Mouse (Mus musculus): ENCODE results near the gene Nhlh2.

DNA sequence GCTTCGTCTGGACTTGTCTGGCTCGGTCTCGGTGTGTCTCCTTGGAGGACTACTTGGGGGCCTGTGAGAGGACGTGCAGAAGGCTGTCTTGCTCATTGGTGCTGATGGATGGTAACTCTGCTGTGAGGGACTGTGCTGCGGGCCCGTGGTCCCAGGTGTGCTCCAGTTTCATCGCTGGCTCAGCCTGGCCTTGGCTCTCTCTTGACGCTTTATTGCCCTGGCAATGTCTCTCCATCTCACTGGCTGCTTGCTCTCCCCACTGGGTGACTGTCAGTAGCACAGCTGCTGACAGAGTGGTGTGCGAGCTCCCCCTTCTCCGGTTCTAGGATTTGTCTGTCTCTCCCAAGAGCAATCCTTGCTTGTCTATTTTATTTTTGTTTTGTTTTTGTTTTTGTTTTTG lies 34.5 kb upstream of the Nhlh2 start:
- no peak for TF ChIP-seq GATA1 (IDR thresholded peaks at IDR 0.05; ENCODE audit: low read length)
- TF ChIP-seq TAL1 (IDR thresholded peaks at IDR 0.05; ENCODE audit: low read length) = no peak
